Mouse (Mus musculus): ENCODE measurements around the gene Bcl7a.

GRCm38 (mm10) chr5:123391442-123391809, 47.8 kb downstream of the Bcl7a start:
- TF ChIP-seq USF1 (IDR thresholded peaks at IDR 0.05; ENCODE audit: low read depth) (no peak), MYOD1 (IDR thresholded peaks at IDR 0.05; ENCODE audit: control insufficient read depth in 1 of 3, insufficient read length in 2 of 3, low read depth in 2 of 3) (no peak), MYOG (IDR thresholded peaks at IDR 0.05; ENCODE audit: control insufficient read depth in 1 of 3, insufficient read depth in 1 of 3, insufficient read length in 2 of 3, low read depth in 2 of 3) (no peak), POLR2A (IDR thresholded peaks at IDR 0.05; ENCODE audit: insufficient read length, low read depth) (no peak), CEBPB (IDR thresholded peaks at IDR 0.05; ENCODE audit: insufficient read depth, poor library complexity, severe bottlenecking) (no peak)

Measured in myocyte (in vitro differentiated cells).